Mouse (Mus musculus): ENCODE measurements at regions not wholly inside any gene's neighbourhood (a gene's known extent, or its start where the extent isn't known, plus 50 kb on each side); places are given as distances from the start of the nearest gene placed in this dataset.
A peak's percentile ranks its signal among the peaks of the same experiment; 100 is the strongest.

- H3K9me3 ChIP-seq, result peaks cover 2% of the 10 kb centered on the region; the same call in 1 of the 2 replicates
- no peaks in the 10 kb centered on the region for H3K27me3 ChIP-seq (replicated peaks)
- H3K4me3 ChIP-seq, result no peak overlapping the region
- H3K4me2 ChIP-seq, result no peak overlapping the region
- 71% methylated on average over 7 of the region's 7 CpGs for WGBS
- H3K36me3 ChIP-seq, result peaks cover 23% of the 10 kb centered on the region
- no peak overlapping the region for H3K9ac ChIP-seq
- H3K4me1 ChIP-seq, result peaks cover 18% of the 10 kb centered on the region
- 0 out of 2 replicates have a peak overlapping the region, but pooled peaks have one; percentile 20 for H3K27ac ChIP-seq (replicated peaks)
- no peak for ATAC-seq (ENCODE audit: extremely low read depth, insufficient number of reproducible peaks, low FRiP score, low TSS enrichment)
Measured at GRCm38 (mm10) chr17:47271979-47272677, 96.6 kb upstream of the Mrps10 start.

- H3K4me1 ChIP-seq, result peaks cover 7% of the 10 kb centered on the region
- H3K27ac ChIP-seq (replicated peaks), result no peak overlapping the region
- H3K9me3 ChIP-seq, result no peaks in the 10 kb centered on the region; the same call in 1 of the 2 replicates
- ATAC-seq (ENCODE audit: extremely low read depth, insufficient number of reproducible peaks, low FRiP score, low TSS enrichment), result no peak
- H3K4me3 ChIP-seq, result no peak overlapping the region
- no peaks in the 10 kb centered on the region for H3K27me3 ChIP-seq (replicated peaks)
- no peak overlapping the region for H3K4me2 ChIP-seq
- H3K36me3 ChIP-seq, result peaks cover 21% of the 10 kb centered on the region
- 84% methylated on average over 19 of the region's 19 CpGs for WGBS
- no peak overlapping the region for H3K9ac ChIP-seq
Measured at GRCm38 (mm10) chr17:47269053-47269891, 99.4 kb upstream of the Mrps10 start.

DNA sequence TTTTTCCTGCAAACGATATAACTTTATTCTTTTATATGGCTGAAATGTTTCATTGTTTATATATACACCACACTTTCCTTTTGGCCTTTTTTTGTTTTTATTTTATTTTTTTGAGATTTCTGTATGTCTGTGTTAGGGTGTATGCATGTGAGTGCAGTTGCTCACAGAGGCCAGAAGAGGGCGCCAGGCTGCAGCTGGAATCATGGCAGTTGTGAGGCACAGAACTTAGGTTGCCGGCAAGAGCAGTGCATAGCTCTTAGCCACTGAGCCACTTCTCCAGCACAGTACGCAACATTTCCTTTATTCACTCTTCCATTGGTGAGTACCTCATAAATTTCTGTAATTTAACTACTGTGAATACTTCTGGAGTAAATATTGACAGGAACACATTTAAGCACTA is 100.8 kb upstream of the Mrps10 start:
- WGBS, result 91% methylated on average over 4 of the region's 4 CpGs

GRCm38 (mm10) chr17:47267076-47267475 is 101.6 kb upstream of the Mrps10 start:
- H3K4me2 ChIP-seq, result no peak overlapping the region
- H3K36me3 ChIP-seq, result peaks cover 26% of the 10 kb centered on the region
- no peaks in the 10 kb centered on the region for H3K27me3 ChIP-seq (replicated peaks)
- peaks cover 7% of the 10 kb centered on the region; the same call in 1 of the 2 replicates for H3K9me3 ChIP-seq
- peaks cover 2% of the 10 kb centered on the region for H3K4me1 ChIP-seq
- ATAC-seq (ENCODE audit: extremely low read depth, insufficient number of reproducible peaks, low FRiP score, low TSS enrichment), result no peak
- no peak overlapping the region for H3K9ac ChIP-seq
- no peak overlapping the region for H3K27ac ChIP-seq (replicated peaks)
- no peak overlapping the region for H3K4me3 ChIP-seq
- 92% methylated on average over 13 of the region's 13 CpGs for WGBS

More for the DNA sequence above, 100.8 kb upstream of the Mrps10 start:
- Histone ChIP-seq H3K27ac (replicated peaks) (no peak overlapping the region), H3K4me2 (no peak overlapping the region), H3K36me3 (peaks cover 21% of the 10 kb centered on the region), H3K9me3 (no peaks in the 10 kb centered on the region; the same call in 1 of the 2 replicates), H3K9ac (no peak overlapping the region), H3K4me1 (peaks cover 4% of the 10 kb centered on the region), H3K4me3 (no peak overlapping the region), H3K27me3 (replicated peaks) (no peaks in the 10 kb centered on the region)
- no peak for ATAC-seq (ENCODE audit: extremely low read depth, insufficient number of reproducible peaks, low FRiP score, low TSS enrichment)

DNA sequence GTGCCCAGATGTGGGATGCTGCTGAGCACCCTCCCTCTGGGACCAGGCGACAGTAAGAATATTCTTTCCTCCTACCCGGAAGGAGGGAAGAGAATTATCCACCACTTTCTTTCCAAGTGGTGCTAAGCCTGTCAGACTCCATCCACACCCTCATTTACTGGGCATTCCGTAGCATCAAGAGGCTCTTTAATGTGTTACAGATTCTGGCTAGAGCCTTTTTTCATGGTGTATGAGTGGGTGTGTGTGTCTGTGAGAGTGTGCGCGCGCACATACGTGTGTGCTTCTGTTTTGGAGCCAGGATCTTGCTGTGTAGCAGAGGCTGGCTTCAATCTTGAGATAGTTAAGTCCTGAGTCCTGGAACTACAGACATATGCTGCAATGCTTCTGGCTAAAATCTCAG is 102.4 kb upstream of the Mrps10 start:
- Histone ChIP-seq H3K9ac (no peak overlapping the region), H3K4me3 (no peak overlapping the region), H3K4me1 (no peaks in the 10 kb centered on the region), H3K4me2 (no peak overlapping the region), H3K9me3 (peaks cover 7% of the 10 kb centered on the region; the same call in 1 of the 2 replicates), H3K27me3 (replicated peaks) (no peaks in the 10 kb centered on the region), H3K27ac (replicated peaks) (no peak overlapping the region), H3K36me3 (peaks cover 28% of the 10 kb centered on the region)
- ATAC-seq (ENCODE audit: extremely low read depth, insufficient number of reproducible peaks, low FRiP score, low TSS enrichment), result no peak
- WGBS, result 91% methylated on average over 7 of the region's 7 CpGs

- Histone ChIP-seq H3K4me1 (no peaks in the 10 kb centered on the region), H3K27ac (replicated peaks) (no peak overlapping the region), H3K9ac (no peak overlapping the region), H3K4me3 (no peak overlapping the region), H3K27me3 (replicated peaks) (no peaks in the 10 kb centered on the region), H3K36me3 (peaks cover 45% of the 10 kb centered on the region), H3K4me2 (no peak overlapping the region), H3K9me3 (peaks cover 7% of the 10 kb centered on the region; the same call in 1 of the 2 replicates)
- 79% methylated on average over 9 of the region's 9 CpGs for WGBS
- ATAC-seq (ENCODE audit: extremely low read depth, insufficient number of reproducible peaks, low FRiP score, low TSS enrichment), result no peak
Measured at GRCm38 (mm10) chr17:47262986-47263385, 105.7 kb upstream of the Mrps10 start.

DNA sequence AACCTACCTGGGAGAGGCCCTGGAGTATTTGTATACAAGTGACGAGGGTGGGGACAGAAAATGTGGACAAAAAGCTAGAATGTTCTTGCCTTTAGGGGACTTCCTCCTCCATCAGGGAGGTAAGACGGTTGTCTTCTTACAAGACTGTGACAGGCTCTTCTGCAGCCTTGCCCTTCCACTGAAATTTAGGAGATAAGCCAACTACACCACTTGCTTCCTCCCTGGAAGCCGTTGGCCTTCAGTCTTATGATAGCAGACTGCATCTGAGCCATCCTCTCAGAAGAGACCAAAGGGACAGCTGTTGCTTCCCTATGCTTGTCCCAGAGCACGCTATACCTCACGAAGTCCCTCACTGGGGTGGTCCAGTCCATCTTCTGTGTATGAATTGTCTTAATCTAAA is 106.5 kb upstream of the Mrps10 start:
- H3K9ac ChIP-seq, result no peak overlapping the region
- peaks cover 42% of the 10 kb centered on the region for H3K36me3 ChIP-seq
- H3K27ac ChIP-seq (replicated peaks), result no peak overlapping the region
- no peak for ATAC-seq (ENCODE audit: extremely low read depth, insufficient number of reproducible peaks, low FRiP score, low TSS enrichment)
- H3K4me2 ChIP-seq, result no peak overlapping the region
- H3K27me3 ChIP-seq (replicated peaks), result no peaks in the 10 kb centered on the region
- H3K4me3 ChIP-seq, result no peak overlapping the region
- 87% methylated on average over 5 of the region's 5 CpGs for WGBS
- 0 out of 2 replicates have a peak, but pooled peaks cover 7% of the 10 kb centered on the region for H3K9me3 ChIP-seq
- H3K4me1 ChIP-seq, result no peaks in the 10 kb centered on the region

GRCm38 (mm10) chr17:47260976-47261375 is 107.7 kb upstream of the Mrps10 start:
- no peaks in the 10 kb centered on the region for H3K27me3 ChIP-seq (replicated peaks)
- ATAC-seq (ENCODE audit: extremely low read depth, insufficient number of reproducible peaks, low FRiP score, low TSS enrichment), result no peak
- H3K27ac ChIP-seq (replicated peaks), result no peak overlapping the region
- H3K9ac ChIP-seq, result no peak overlapping the region
- 82% methylated on average over 3 of the region's 4 CpGs for WGBS
- no peak overlapping the region for H3K4me3 ChIP-seq
- H3K4me2 ChIP-seq, result no peak overlapping the region
- no peaks in the 10 kb centered on the region for H3K4me1 ChIP-seq
- H3K9me3 ChIP-seq, result 0 out of 2 replicates have a peak, but pooled peaks cover 7% of the 10 kb centered on the region
- H3K36me3 ChIP-seq, result peaks cover 40% of the 10 kb centered on the region

GRCm38 (mm10) chr17:47258296-47258695 is 110.4 kb upstream of the Mrps10 start:
- H3K4me2 ChIP-seq, result no peak overlapping the region
- H3K9me3 ChIP-seq, result 0 out of 2 replicates have a peak, but pooled peaks cover 7% of the 10 kb centered on the region
- no peak for ATAC-seq (ENCODE audit: extremely low read depth, insufficient number of reproducible peaks, low FRiP score, low TSS enrichment)
- no peak overlapping the region for H3K9ac ChIP-seq
- WGBS, result 87% methylated on average over 2 of the region's 2 CpGs
- no peak overlapping the region for H3K27ac ChIP-seq (replicated peaks)
- no peaks in the 10 kb centered on the region for H3K4me1 ChIP-seq
- no peak overlapping the region for H3K4me3 ChIP-seq
- H3K27me3 ChIP-seq (replicated peaks), result no peaks in the 10 kb centered on the region
- H3K36me3 ChIP-seq, result peaks cover 55% of the 10 kb centered on the region

DNA sequence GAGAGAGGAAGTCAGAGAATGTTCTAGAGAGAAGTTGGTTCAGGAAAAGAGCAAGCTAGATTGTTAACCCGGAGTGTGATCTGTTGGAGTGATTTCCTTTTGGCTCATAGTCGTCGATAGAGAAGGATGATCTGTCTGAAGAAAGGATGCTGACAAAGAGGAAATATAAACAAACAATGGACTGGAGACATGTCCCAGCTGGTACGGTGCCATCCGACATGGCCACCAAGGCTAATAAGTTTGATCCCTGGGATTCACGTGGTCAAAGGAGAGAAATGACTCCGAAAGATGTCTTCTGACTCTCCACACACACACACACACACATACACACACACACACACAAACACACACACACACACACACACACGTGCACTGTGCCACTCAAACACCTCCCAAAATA is 113.5 kb upstream of the Mrps10 start:
- no peak overlapping the region for H3K4me2 ChIP-seq
- no peaks in the 10 kb centered on the region for H3K4me1 ChIP-seq
- no peak overlapping the region for H3K4me3 ChIP-seq
- H3K36me3 ChIP-seq, result peaks cover 51% of the 10 kb centered on the region
- no peaks in the 10 kb centered on the region for H3K9me3 ChIP-seq
- H3K27ac ChIP-seq (replicated peaks), result no peak overlapping the region
- no peak overlapping the region for H3K9ac ChIP-seq
- 69% methylated on average over 8 of the region's 8 CpGs for WGBS
- no peaks in the 10 kb centered on the region for H3K27me3 ChIP-seq (replicated peaks)
- no peak for ATAC-seq (ENCODE audit: extremely low read depth, insufficient number of reproducible peaks, low FRiP score, low TSS enrichment)

GRCm38 (mm10) chr17:47254026-47254425 is 114.7 kb upstream of the Mrps10 start:
- Histone ChIP-seq H3K36me3 (peaks cover 40% of the 10 kb centered on the region), H3K4me2 (no peak overlapping the region), H3K27ac (replicated peaks) (no peak overlapping the region), H3K9me3 (no peaks in the 10 kb centered on the region), H3K4me1 (no peaks in the 10 kb centered on the region; the same call in 1 of the 2 replicates), H3K9ac (no peak overlapping the region), H3K27me3 (replicated peaks) (no peaks in the 10 kb centered on the region), H3K4me3 (no peak overlapping the region)
- no peak for ATAC-seq (ENCODE audit: extremely low read depth, insufficient number of reproducible peaks, low FRiP score, low TSS enrichment)
- 80% methylated on average over 11 of the region's 11 CpGs for WGBS

Data from heart, embryonic 13.5 days (tissue).